23 mouse cellular contexts compared by ENCODE assay signal in genomic region chr10:104388254-104388653, GRCm38 (mm10).
DNase-seq lines count a peak whose midpoint lies in the region; ATAC-seq and TF ChIP-seq lines count a peak whose summit lies in the region.
"Had no signal": no experiment of that assay in that cellular context is flagged by ENCODE, and none has a peak within 500 bp of the region (broad histone marks: within the 10 kb centered on the region; RNA-seq: fewer than 3 reads in every experiment).

No protein-coding gene starts in this region.

- H3K4me1 ChIP-seq in limb, embryonic 11.5 days (ENCODE audit: control insufficient read depth, insufficient read depth, low read length), result no peaks in the 10 kb centered on the region
- no peaks in the 10 kb centered on the region for H3K4me1 ChIP-seq in limb, embryonic 10.5 days
- H3K4me1 ChIP-seq in limb, embryonic 14.5 days (ENCODE audit: control insufficient read depth, insufficient read depth, low read length), result no peaks in the 10 kb centered on the region
- H3K4me1 ChIP-seq: embryonic facial prominence, embryonic 13.5 days; forebrain, embryonic 13.5 days; forebrain, embryonic 15.5 days had no signal

- H3K27me3 ChIP-seq in limb, embryonic 11.5 days (ENCODE audit: control insufficient read depth, insufficient read depth, low read length), result no peaks in the 10 kb centered on the region
- no peaks in the 10 kb centered on the region for H3K27me3 ChIP-seq in limb, embryonic 10.5 days (ENCODE audit: low read depth, poor library complexity, severe bottlenecking)
- H3K27me3 ChIP-seq in limb, embryonic 14.5 days (ENCODE audit: control insufficient read depth, insufficient read depth, low read length), result no peaks in the 10 kb centered on the region
- H3K27me3 ChIP-seq: CH12.LX; embryonic facial prominence, embryonic 13.5 days; forebrain, embryonic 13.5 days; forebrain, embryonic 15.5 days; Patski had no signal

- no peak for TF ChIP-seq POLR2A in limb, embryonic 14.5 days (IDR thresholded peaks at IDR 0.05; ENCODE audit: borderline replicate concordance, extremely low read depth, insufficient read depth, insufficient read length)

- no peak overlapping the region for H3K4me2 ChIP-seq in limb, embryonic 11.5 days (ENCODE audit: low read depth, severe bottlenecking)
- H3K4me2 ChIP-seq in limb, embryonic 14.5 days (replicated peaks; ENCODE audit: low read depth, low read length, severe bottlenecking), result no peak overlapping the region
- H3K4me2 ChIP-seq: embryonic facial prominence, embryonic 13.5 days; forebrain, embryonic 13.5 days; forebrain, embryonic 15.5 days had no signal

- ATAC-seq in limb, embryonic 11.5 days (ENCODE audit: insufficient number of reproducible peaks, low FRiP score, low TSS enrichment, low read depth), result peak; percentile 51; the same call in 1 of the 2 replicates
- no peak for ATAC-seq in limb, embryonic 14.5 days (ENCODE audit: low FRiP score, low read depth)
- ATAC-seq: activated CD4-positive, CD25-positive, alpha-beta regulatory T cell, adult 4 months; CD4-positive, CD25-positive, alpha-beta regulatory T cell, adult 4 months; forebrain, embryonic 13.5 days; forebrain, embryonic 15.5 days; Patski had no signal

- H3K4me3 ChIP-seq in limb, embryonic 11.5 days (ENCODE audit: low read depth, low read length), result no peak overlapping the region
- no peak overlapping the region for H3K4me3 ChIP-seq in limb, embryonic 10.5 days
- no peak overlapping the region for H3K4me3 ChIP-seq in limb, embryonic 14.5 days (replicated peaks; ENCODE audit: low read length)
- H3K4me3 ChIP-seq: embryonic facial prominence, embryonic 13.5 days; forebrain, embryonic 13.5 days; forebrain, embryonic 15.5 days had no signal

- 73% methylated on average over 2 of the region's 2 CpGs for WGBS in limb, embryonic 11.5 days
- WGBS in limb, embryonic 10.5 days, result 80% methylated on average over 2 of the region's 2 CpGs
- WGBS in limb, embryonic 14.5 days, result 62% methylated on average over 2 of the region's 2 CpGs

- no peak for DNase-seq in limb, embryonic 11.5 days (ENCODE audit: low spot score)
- DNase-seq in limb, embryonic 10.5 days (ENCODE audit: low spot score), result no peak
- peak; percentile 13 for DNase-seq in 3T3-L1 (ENCODE audit: low read depth, low spot score)
- DNase-seq in limb, embryonic 14.5 days (ENCODE audit: low spot score), result peak; percentile 64
- no peak for DNase-seq in layer of hippocampus, adult 18-20 months (ENCODE audit: low spot score in 2 of 2)
- DNase-seq: adrenal gland, adult 8-10 months; adrenal gland, postnatal 14 days; adrenal gland, postnatal 36 days; B cell, adult 2 months; cerebellum, adult 11-12 months; cerebellum, adult 2 months; cerebellum, adult 9-10 months; cerebellum, postnatal 10 days; cerebellum, postnatal 25 days; forebrain, postnatal 0 days had no signal

- H3K36me3 ChIP-seq in limb, embryonic 11.5 days (ENCODE audit: control insufficient read depth, insufficient read depth, low read length), result no peaks in the 10 kb centered on the region
- no peaks in the 10 kb centered on the region for H3K36me3 ChIP-seq in limb, embryonic 10.5 days
- no peaks in the 10 kb centered on the region for H3K36me3 ChIP-seq in limb, embryonic 14.5 days (ENCODE audit: control insufficient read depth, insufficient read depth, low read length)
- H3K36me3 ChIP-seq: embryonic facial prominence, embryonic 13.5 days; forebrain, embryonic 15.5 days; G1E had no signal

- no peak overlapping the region for H3K27ac ChIP-seq in limb, embryonic 11.5 days (replicated peaks; ENCODE audit: low read depth, low read length)
- no peak overlapping the region for H3K27ac ChIP-seq in limb, embryonic 10.5 days
- H3K27ac ChIP-seq in limb, embryonic 14.5 days (replicated peaks; ENCODE audit: low read depth, low read length), result no peak overlapping the region
- H3K27ac ChIP-seq: embryonic facial prominence, embryonic 13.5 days; forebrain, embryonic 13.5 days; forebrain, embryonic 15.5 days had no signal

- no peaks in the 10 kb centered on the region for H3K9me3 ChIP-seq in limb, embryonic 11.5 days (ENCODE audit: control insufficient read depth, low read length)
- no peaks in the 10 kb centered on the region for H3K9me3 ChIP-seq in limb, embryonic 10.5 days (replicated peaks)
- no peaks in the 10 kb centered on the region for H3K9me3 ChIP-seq in limb, embryonic 14.5 days (ENCODE audit: control insufficient read depth, low read length)
- H3K9me3 ChIP-seq: embryonic facial prominence, embryonic 13.5 days; forebrain, embryonic 13.5 days; forebrain, embryonic 15.5 days; G1E had no signal

- H3K9ac ChIP-seq in limb, embryonic 11.5 days (ENCODE audit: low read length), result no peak overlapping the region
- no peak overlapping the region for H3K9ac ChIP-seq in limb, embryonic 14.5 days (ENCODE audit: low read depth, low read length, severe bottlenecking)
- H3K9ac ChIP-seq: embryonic facial prominence, embryonic 13.5 days; forebrain, embryonic 13.5 days; forebrain, embryonic 15.5 days; forebrain, postnatal 0 days had no signal

Comparison
In these comparisons a context has a peak if more than half of its experiments do, and no peak if none do; other contexts are left out.
1. DNase-seq: peak in 3T3-L1 (single experiment) and limb, embryonic 14.5 days (single experiment); none in limb, embryonic 11.5 days (single experiment), limb, embryonic 10.5 days (single experiment) and layer of hippocampus, adult 18-20 months (0 of 2).